Mouse (Mus musculus): ENCODE results near the gene Dcun1d3.
A peak's percentile ranks its signal among the peaks of the same experiment; 100 is the strongest.

The Dcun1d3 gene

GRCm38 (mm10) chr7:119895639-119896512 lies at the start of gene Dcun1d3, which contains the start of gene Lyrm1:
TSS of gene Dcun1d3 (minus strand) at chr7:119896298.
TSS of gene Lyrm1 (plus strand) at chr7:119895861.
- DNase-seq (ENCODE audit: low read depth in 2 of 2, low spot score in 2 of 2), result peak; percentile 92 to 94

GRCm38 (mm10) chr7:119941569-119941968 lies 45.5 kb upstream of the Dcun1d3 start:
- DNase-seq (ENCODE audit: low read depth in 2 of 2, low spot score in 2 of 2), result no peak

GRCm38 (mm10) chr7:119937036-119937435 lies 40.9 kb upstream of the Dcun1d3 start:
- DNase-seq (ENCODE audit: low read depth in 2 of 2, low spot score in 2 of 2), result no peak

GRCm38 (mm10) chr7:119936321-119936720 lies 40.2 kb upstream of the Dcun1d3 start:
- DNase-seq (ENCODE audit: low read depth in 2 of 2, low spot score in 2 of 2), result no peak

- no peak for DNase-seq (ENCODE audit: low read depth in 2 of 2, low spot score in 2 of 2)
Observed at GRCm38 (mm10) chr7:119928783-119929440, 32.8 kb upstream of the Dcun1d3 start.

- no peak for DNase-seq (ENCODE audit: low read depth in 2 of 2, low spot score in 2 of 2)
Observed at GRCm38 (mm10) chr7:119921054-119921453, 25.0 kb upstream of the Dcun1d3 start.

DNA sequence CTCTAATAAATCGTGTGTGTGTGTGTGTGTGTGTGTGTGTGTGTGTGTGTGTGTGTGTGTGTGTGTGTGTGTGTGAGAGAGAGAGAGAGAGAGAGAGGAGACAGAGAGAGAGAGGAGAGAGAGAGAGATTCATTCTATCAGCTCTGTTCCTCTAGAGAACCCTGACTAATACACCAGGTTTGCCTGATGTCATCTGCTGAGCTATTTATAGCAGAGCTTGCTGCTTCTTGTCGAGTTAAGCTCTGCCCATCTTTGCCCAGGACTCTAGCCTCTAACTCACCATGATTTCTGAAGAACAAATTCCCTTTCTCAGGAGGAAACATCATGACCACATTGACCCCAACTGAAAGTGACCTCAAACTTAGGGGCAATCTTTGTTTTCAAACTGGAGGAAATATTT lies 24.4 kb upstream of the Dcun1d3 start:
- no peak for DNase-seq (ENCODE audit: low read depth in 2 of 2, low spot score in 2 of 2)

GRCm38 (mm10) chr7:119911727-119912126 lies 15.6 kb upstream of the Dcun1d3 start:
- DNase-seq (ENCODE audit: low read depth in 2 of 2, low spot score in 2 of 2), result no peak

- DNase-seq (ENCODE audit: low read depth in 2 of 2, low spot score in 2 of 2), result no peak
Observed at GRCm38 (mm10) chr7:119906523-119907215, 10.6 kb upstream of the Dcun1d3 start.

DNA sequence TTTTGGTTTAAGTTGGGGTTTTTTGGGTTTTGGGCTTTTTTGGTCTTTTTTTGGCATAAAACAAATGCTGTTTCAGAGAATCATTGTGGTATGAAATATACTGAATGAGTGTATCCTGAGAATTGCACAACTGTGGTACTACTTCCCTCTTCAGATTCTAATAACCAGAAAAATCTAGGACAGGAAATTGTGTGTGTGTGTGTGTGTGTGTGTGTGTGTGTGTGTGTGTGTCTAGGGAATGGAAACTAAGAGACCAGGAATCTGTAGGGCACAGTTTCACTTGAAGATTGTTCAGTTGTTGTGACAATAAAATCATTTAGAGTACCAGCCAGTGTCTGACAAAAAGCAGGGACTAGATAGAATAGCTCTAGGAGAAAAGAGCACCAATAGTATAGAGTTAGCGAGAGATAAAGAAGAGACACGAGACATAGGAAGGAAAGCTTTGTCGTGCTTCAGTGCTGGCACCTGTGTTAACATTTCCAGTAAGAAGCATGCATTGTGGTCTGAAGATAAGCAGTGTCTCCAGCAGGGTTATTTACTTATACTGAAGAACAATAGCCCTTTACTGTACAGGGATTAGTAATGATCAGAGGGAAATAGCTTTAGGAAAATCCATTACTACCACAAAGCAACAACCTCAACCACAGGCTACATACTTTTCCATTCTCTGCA lies 3.4 kb upstream of the Dcun1d3 start:
- DNase-seq (ENCODE audit: low read depth in 2 of 2, low spot score in 2 of 2), result no peak

GRCm38 (mm10) chr7:119898247-119898856 lies 2.3 kb upstream of the Dcun1d3 start:
- no peak for DNase-seq (ENCODE audit: low read depth in 2 of 2, low spot score in 2 of 2)

- no peak for DNase-seq (ENCODE audit: low read depth in 2 of 2, low spot score in 2 of 2)
Observed at GRCm38 (mm10) chr7:119897521-119898109, 1.5 kb upstream of the Dcun1d3 start.

GRCm38 (mm10) chr7:119894818-119895544 lies 1.1 kb downstream of the Dcun1d3 start:
- DNase-seq (ENCODE audit: low read depth in 2 of 2, low spot score in 2 of 2), result peak in 1 of 2 experiments; percentile 11

DNA sequence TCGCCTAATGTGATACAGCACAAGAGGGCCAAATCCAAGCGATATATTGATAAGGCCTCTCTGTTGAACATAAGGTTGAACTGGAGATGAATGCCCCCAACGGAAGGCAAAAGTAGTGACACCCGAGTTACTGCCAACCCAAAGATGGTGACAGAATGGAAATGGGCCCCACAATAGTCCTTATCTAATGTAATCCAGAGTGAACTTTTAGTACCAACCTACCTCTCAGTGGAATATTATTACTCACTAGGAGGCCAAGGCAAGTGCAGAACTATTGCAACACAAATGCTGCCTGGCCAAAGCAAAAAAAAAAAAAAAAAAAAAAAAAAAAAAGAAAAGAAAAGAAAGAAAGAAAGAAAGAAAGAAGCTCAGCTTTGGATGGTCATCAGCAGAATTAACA lies 3.4 kb downstream of the Dcun1d3 start:
- DNase-seq (ENCODE audit: low read depth in 2 of 2, low spot score in 2 of 2), result no peak

- no peak for DNase-seq (ENCODE audit: low read depth in 2 of 2, low spot score in 2 of 2)
Observed at GRCm38 (mm10) chr7:119892198-119892597, 3.9 kb downstream of the Dcun1d3 start.

- no peak for DNase-seq (ENCODE audit: low read depth in 2 of 2, low spot score in 2 of 2)
Observed at GRCm38 (mm10) chr7:119887887-119888286, 8.2 kb downstream of the Dcun1d3 start.

DNA sequence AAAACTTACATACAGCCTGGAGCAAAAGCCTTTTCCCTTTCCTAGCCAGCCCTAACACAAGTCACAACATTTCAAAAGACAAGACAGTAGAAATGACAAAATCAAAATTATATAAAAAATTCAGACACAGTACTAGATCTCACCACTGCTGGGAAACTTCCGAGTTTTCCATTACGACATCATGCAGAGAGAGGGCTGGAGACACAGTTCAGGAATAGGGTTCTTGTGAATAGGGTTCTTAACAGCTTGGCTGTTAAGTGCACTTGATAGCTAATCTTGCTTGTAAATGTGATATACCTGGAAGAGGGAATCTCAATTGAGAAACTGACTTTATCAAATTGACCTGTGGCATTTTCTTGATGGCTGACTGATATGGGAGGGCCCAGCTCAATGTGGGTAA lies 14.9 kb downstream of the Dcun1d3 start:
- DNase-seq (ENCODE audit: low read depth in 2 of 2, low spot score in 2 of 2), result no peak

- no peak for DNase-seq (ENCODE audit: low read depth in 2 of 2, low spot score in 2 of 2)
Observed at GRCm38 (mm10) chr7:119880345-119880744, 15.8 kb downstream of the Dcun1d3 start.

- no peak for DNase-seq (ENCODE audit: low read depth in 2 of 2, low spot score in 2 of 2)
Observed at GRCm38 (mm10) chr7:119879171-119879570, 16.9 kb downstream of the Dcun1d3 start.
